Mouse (Mus musculus): ENCODE measurements around the gene Nup62cl. TPM values are rescaled to one million over a fixed set of nuclear protein-coding genes. Genes with fewer than 3 reads are reported as not detected.

Gene Nup62cl
- not detected for total RNA-seq (2021)
- long read RNA-seq, experiment 1, result 0 reads
- long read RNA-seq, experiment 2, partial matches to known transcripts, result 0 of 1 reads
- long read RNA-seq, experiment 2, other reads (novel, unspliced or antisense), result 1 of 1 reads

DNA sequence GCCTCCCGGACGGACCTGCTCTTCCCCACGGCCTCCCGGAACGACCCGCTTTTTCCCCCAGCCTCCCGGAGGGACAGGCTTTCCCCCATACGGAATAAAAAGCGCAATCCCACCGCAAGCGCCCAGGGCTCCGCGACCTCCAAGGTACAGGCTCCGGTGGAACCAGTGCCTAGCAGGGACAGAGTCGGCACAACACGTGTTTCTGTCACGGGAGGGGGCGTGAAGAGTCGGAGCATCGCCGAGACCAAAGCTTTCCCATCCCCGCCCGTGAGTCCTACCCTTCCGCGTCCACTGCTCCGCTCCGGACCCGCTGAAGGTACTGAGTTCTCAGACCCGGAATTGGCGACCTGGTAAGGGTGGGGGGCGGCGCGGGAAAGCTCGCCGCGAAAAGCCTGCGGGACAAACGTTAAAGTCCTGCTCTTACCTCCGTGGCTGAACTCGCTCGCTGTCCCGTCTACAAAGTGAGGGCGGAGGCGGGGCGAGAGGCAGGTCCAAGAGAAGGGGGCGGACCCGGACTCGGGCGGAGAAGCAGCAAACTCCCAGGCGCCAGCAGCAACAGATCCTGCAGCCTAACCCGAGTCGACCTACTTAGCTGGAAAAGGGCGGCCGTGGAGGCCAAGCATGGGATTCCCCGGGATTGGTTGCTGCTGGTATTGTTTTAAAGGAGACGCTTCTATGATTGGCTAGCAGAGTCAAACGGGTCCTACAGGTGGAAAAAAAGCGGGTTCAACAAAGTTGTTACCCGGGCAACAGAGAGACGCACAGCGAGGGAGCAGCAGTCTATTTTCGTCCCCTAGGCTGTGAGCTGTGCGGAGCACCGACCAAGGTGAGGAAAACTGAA is at the start of gene Nup62cl, which contains the start of gene Pih1h3b:
Gene Nup62cl (minus strand): TSS at position 578 of the 841 bp plus-strand sequence.
Gene Pih1h3b (plus strand): TSS at position 745 of the 841 bp plus-strand sequence.
- intact Hi-C loops (cut with DNase I), result no loop called here
- DNase-seq, result peak; percentile 29 to 38

DNA sequence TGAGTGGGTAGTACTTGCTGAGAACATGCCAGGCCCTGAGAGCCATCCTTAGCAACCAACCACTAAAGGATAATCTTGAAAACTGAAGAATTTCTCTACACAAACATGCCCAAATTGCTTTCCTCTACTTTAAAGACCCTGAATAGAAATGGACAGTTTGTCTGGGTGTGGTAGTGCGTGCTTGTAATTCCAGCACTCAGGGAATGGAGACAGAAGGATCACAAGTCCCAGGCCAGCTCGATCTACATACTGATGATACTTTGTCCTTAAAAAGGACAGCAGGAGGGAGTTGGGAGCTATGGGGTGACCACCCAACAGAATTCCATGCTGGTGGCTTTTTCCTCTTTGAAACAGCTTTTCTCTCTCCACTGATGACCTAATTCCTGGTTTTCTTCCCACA is 31.6 kb upstream of the Nup62cl start:
- intact Hi-C loops (cut with DNase I), result no loop called here

DNA sequence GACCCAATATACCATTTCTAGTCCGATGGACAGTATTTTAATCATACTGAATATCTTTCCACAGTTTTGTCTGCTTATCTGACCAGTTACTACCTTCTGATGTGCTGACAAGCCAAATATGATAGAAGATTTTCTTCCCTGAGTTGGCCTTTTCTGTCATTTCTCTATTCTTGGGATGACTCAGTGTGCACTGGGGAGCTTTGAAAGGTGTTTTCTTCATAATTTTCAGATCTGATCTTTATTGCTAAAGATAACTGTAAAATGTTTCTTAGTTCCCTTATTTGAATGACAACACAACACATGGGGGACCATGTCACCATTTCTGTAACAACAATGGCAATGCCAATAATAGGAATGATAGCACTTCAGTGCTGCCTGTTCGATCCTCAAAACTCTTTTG is 20.0 kb upstream of the Nup62cl start:
- DNase-seq, result no peak
- intact Hi-C loops (cut with DNase I), result no loop called here

More for the DNA sequence above, 31.6 kb upstream of the Nup62cl start:
- no peak for DNase-seq

DNA sequence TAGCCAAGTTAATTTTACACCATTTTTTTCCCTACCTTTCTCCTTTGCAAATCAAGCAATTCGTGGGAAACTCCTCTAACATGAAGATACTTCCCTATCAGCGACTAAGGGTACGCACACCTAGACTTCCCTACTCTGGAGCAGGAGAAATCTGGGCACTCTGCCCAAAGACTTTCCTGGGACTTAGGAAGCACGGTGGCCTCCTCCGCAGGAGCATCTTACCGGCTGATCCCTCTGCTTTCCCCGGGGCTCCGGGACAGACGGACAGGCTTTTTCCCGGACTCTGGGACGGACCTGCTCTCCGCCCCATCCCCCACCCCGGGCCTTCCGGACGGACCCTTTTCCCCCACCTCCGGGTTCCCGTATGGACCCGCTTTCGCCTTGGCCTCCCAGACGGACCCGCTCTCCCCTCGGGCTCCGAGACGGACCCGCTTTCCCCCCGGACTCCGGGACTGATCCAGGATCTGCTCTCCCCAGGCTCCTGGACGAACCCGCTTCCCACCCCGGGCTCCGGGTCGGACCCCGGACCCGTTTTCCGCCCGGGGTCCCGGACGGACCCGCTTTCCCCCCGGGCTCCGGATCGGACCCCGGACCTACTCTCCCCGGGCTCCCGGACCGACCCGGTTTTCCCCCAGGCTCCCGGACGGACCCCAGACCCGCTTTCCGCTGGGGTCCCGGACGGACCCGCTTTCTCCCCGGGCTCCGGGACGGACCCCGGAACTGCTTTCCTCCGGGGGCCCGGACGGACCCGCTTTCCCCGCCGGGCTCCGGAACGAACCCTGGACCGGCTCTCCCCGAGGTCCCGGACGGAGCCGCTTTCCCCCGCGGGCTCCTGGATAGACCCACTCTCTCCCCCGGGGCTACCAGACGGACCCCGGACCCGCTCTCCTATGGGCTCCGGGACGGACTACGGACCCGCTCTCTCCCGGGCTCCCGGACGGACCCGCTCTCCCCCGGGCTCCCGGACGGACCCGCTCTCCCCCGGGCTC is 1.3 kb downstream of the Nup62cl start:
- intact Hi-C loops (cut with DNase I), result no loop called here
- peak in 1 of 2 experiments; percentile 1 for DNase-seq

DNA sequence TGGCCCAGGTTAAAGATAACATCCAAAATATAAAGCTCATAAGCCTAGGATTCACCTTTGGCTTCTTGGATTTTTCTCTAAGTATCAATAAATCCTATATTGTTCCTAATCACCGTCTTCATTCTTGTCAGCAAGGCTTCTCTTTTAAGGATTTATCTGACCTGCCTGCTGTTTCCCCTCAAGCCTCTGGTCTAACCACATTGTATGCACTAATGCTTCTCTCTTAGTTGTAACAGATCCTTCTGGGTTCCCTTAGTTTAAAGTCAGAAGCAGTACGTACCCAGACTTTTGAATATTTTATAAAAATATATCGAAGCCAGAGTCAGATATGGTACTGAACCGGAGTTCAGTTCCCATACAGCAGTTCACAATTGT is 63.8 kb downstream of the Nup62cl start:
- intact Hi-C loops (cut with DNase I), result no loop called here
- no peak for DNase-seq

DNA sequence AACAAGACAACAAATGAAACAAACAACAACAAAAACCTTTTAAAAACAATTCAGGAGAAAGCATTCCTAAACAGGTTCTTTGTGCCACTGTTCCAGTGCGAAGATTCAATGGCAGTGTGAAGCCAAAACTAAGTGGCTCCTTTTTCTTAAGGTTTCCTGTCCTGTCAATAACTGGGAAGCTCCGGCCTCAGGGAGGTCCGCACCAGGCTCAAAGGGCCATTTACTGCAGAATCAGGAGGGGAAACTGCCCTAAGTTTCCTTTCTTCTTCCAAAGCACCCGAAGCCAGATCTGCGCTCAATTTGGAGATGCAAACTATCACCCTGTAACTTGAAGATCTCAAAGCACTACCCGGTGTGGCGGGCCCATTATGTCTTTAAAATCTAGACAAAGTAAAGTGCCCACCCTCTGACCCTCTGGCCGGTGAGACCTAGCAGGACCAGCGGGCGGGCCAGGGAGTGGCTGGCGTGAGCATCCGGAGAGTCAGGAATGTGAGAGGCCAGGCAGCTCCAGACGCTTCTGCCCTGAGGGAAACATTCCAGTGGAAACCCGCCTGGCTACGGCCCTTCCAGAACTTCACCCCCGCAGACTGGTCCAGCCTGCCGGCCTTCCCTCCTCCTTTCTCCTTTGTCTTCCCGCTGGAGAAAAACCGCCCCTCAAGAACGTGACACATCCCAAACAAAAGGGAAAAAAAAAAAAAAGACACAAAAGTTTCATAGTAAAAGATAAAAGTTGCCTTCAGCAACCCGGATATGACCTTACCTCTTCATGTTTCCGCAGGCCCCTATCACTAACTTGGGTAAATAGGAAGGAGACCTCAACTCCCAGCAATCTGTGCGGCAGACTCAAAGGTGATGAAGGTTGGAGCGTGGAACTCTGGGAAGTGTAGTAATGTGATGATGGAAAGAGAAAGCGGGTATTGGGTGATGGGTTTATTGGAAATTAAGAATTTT is 64.5 kb downstream of the Nup62cl start, which contains the start of gene Rbm41:
Gene Rbm41 (minus strand): TSS at position 856 of the 951 bp plus-strand sequence.
- DNase-seq, result peak; percentile 22 to 29
- intact Hi-C loops (cut with DNase I), result no loop called here

DNA sequence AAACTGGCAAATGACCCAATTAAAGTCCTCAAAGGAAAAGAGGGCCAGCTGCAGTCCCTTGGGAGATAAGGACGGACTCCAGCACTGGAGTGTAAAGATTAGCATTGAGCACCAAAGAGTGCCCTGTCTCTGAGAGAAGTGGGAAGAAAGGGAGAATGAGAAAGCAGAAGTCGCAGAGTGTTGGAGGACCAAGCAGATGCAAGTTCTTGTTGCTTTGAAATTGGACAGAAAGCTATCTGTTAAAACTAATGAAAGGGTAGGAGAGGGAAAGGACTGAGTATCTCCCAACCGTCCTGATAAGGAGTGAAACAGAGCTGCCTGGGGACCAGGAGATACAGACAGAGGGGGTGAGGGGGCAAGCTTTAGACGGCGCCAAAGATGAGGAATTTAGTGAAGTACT is 80.4 kb downstream of the Nup62cl start:
- DNase-seq, result no peak
- intact Hi-C loops (cut with DNase I), result no loop called here

Other genes starting within 250 kb of the Nup62cl start
- gene Morc4, start 191.0 kb downstream of the Nup62cl start, total RNA-seq (2021), result 1 to 10 TPM; 4.9 to 6.1 TPM
- 10 to 100 TPM in 1 of 2 experiments, 1 to 10 TPM in 1; 7.1 to 10.6 TPM for gene Rbm41, start 64.1 kb downstream of the Nup62cl start, total RNA-seq (2021)
- not detected for gene Pih1h3b, start 167 bp upstream of the Nup62cl start, total RNA-seq (2021)

Measured in heart, postnatal 14 days (tissue).